Mouse (Mus musculus): ENCODE measurements around the gene Rsl24d1. TPM values are rescaled to one million over a fixed set of nuclear protein-coding genes. Genes with fewer than 3 reads are reported as not detected.
A peak's percentile ranks its signal among the peaks of the same experiment; 100 is the strongest.

Rsl24d1 gene
- polyA plus RNA-seq, 1 experiment from 2014 or later: 92.9 TPM

DNA sequence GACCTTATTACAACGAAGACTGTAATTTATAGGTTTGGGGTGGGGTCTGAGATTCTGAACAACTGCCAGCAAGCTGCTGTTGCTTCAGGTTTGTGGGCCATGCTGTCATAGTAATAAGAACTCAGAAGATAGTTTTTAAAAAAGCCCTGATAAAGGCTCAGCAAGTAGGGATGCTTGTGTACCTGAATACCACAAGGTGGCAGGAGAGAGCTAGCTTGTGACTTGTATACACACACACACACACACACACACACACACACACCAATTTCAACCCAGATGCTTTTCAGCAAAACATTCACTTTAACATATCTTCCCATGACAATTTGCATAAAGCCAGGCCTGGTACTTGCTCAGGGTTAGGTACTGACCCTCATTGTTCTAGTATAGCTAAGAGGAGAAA lies 46.0 kb downstream of the Rsl24d1 start:
- no peak for ATAC-seq (ENCODE audit: insufficient number of reproducible peaks, insufficient read depth, low FRiP score, low read depth)
- Histone ChIP-seq H3K36me3 (ENCODE audit: control insufficient read depth, insufficient read depth, low read length) (no peaks in the 10 kb centered on the region), H3K27ac (replicated peaks in 1 of 2; ENCODE audit: control insufficient read depth in 1 of 2, insufficient read depth in 1 of 2, low read depth in 2 of 2, low read length in 2 of 2) (no peak overlapping the region), H3K4me2 (ENCODE audit: low read length) (no peak overlapping the region), H3K9ac (ENCODE audit: low read length) (no peak overlapping the region), H3K27me3 (ENCODE audit: control insufficient read depth, insufficient read depth, low read length) (no peaks in the 10 kb centered on the region), H3K9me3 (ENCODE audit: control insufficient read depth, low read length) (no peaks in the 10 kb centered on the region), H3K4me1 (ENCODE audit: control insufficient read depth in 2 of 2, insufficient read depth in 2 of 2, low read length in 2 of 2) (peaks cover 0 to 2% of the 10 kb centered on the region in 2 experiments; a peak in 1 of 4 replicates), H3K4me3 (ENCODE audit: control insufficient read depth in 1 of 2, insufficient read depth in 1 of 2, low read depth in 1 of 2, low read length in 2 of 2) (no peak overlapping the region)
- 42% methylated on average over 1 of the region's 1 CpGs for WGBS

GRCm38 (mm10) chr9:73162571-73163333 lies 49.5 kb downstream of the Rsl24d1 start:
- Histone ChIP-seq H3K9ac (ENCODE audit: low read length) (0 out of 2 replicates have a peak overlapping the region, but pooled peaks have one; percentile 25), H3K27ac (replicated peaks in 1 of 2; ENCODE audit: control insufficient read depth in 1 of 2, insufficient read depth in 1 of 2, low read depth in 2 of 2, low read length in 2 of 2) (no peak overlapping the region), H3K4me3 (ENCODE audit: control insufficient read depth in 1 of 2, insufficient read depth in 1 of 2, low read depth in 1 of 2, low read length in 2 of 2) (peak overlapping the region; percentile 29 to 48), H3K36me3 (ENCODE audit: control insufficient read depth, insufficient read depth, low read length) (no peaks in the 10 kb centered on the region), H3K27me3 (ENCODE audit: control insufficient read depth, insufficient read depth, low read length) (no peaks in the 10 kb centered on the region), H3K9me3 (ENCODE audit: control insufficient read depth, low read length) (no peaks in the 10 kb centered on the region), H3K4me2 (ENCODE audit: low read length) (peak overlapping the region; percentile 61), H3K4me1 (ENCODE audit: control insufficient read depth in 2 of 2, insufficient read depth in 2 of 2, low read length in 2 of 2) (peaks cover 0 to 2% of the 10 kb centered on the region in 2 experiments; a peak in 1 of 4 replicates)
- no peak for ATAC-seq (ENCODE audit: insufficient number of reproducible peaks, insufficient read depth, low FRiP score, low read depth)
- 10% methylated on average over 26 of the region's 26 CpGs for WGBS

- Histone ChIP-seq H3K4me3 (ENCODE audit: control insufficient read depth in 1 of 2, insufficient read depth in 1 of 2, low read depth in 1 of 2, low read length in 2 of 2) (no peak overlapping the region), H3K4me2 (ENCODE audit: low read length) (no peak overlapping the region), H3K4me1 (ENCODE audit: control insufficient read depth in 2 of 2, insufficient read depth in 2 of 2, low read length in 2 of 2) (peaks cover 0 to 2% of the 10 kb centered on the region in 2 experiments; a peak in 1 of 4 replicates), H3K36me3 (ENCODE audit: control insufficient read depth, insufficient read depth, low read length) (no peaks in the 10 kb centered on the region), H3K27me3 (ENCODE audit: control insufficient read depth, insufficient read depth, low read length) (no peaks in the 10 kb centered on the region), H3K9me3 (ENCODE audit: control insufficient read depth, low read length) (no peaks in the 10 kb centered on the region), H3K27ac (replicated peaks in 1 of 2; ENCODE audit: control insufficient read depth in 1 of 2, insufficient read depth in 1 of 2, low read depth in 2 of 2, low read length in 2 of 2) (no peak overlapping the region), H3K9ac (ENCODE audit: low read length) (no peak overlapping the region)
- 84% methylated on average over 4 of the region's 4 CpGs for WGBS
- ATAC-seq (ENCODE audit: insufficient number of reproducible peaks, insufficient read depth, low FRiP score, low read depth): no peak
Measured at GRCm38 (mm10) chr9:73165631-73166030, 52.4 kb downstream of the Rsl24d1 start.

Other genes starting within 250 kb of the Rsl24d1 start
- gene Pygo1, start 187.8 kb upstream of the Rsl24d1 start, polyA plus RNA-seq (2014; fragmentation: Nextera tagmentation; extraction: Ambion mirVana): 2.9 and 3.2 TPM in 2 replicates
- gene Dyx1c1, start 154.6 kb upstream of the Rsl24d1 start, polyA plus RNA-seq (2014; fragmentation: Nextera tagmentation; extraction: Ambion mirVana): 0.74 and 0.78 TPM in 2 replicates
- not detected in 2 replicates for gene Gm44503, start 154.6 kb upstream of the Rsl24d1 start, polyA plus RNA-seq (2014; fragmentation: Nextera tagmentation; extraction: Ambion mirVana)
- gene Ccpg1os, start 128.0 kb upstream of the Rsl24d1 start, polyA plus RNA-seq (2014; fragmentation: Nextera tagmentation; extraction: Ambion mirVana): 15.5 and 19.1 TPM in 2 replicates
- gene Ccpg1, start 128.0 kb upstream of the Rsl24d1 start, polyA plus RNA-seq (2014; fragmentation: Nextera tagmentation; extraction: Ambion mirVana): 29.8 and 31.3 TPM in 2 replicates
- 7.2 and 9.4 TPM in 2 replicates for gene Pigb, start 73.0 kb upstream of the Rsl24d1 start, polyA plus RNA-seq (2014; fragmentation: Nextera tagmentation; extraction: Ambion mirVana)
- 1.4 and 1.6 TPM in 2 replicates for gene Rab27a, start 68.6 kb upstream of the Rsl24d1 start, polyA plus RNA-seq (2014; fragmentation: Nextera tagmentation; extraction: Ambion mirVana)
- not detected in 2 replicates for gene Khdc3, start 11.6 kb upstream of the Rsl24d1 start, polyA plus RNA-seq (2014; fragmentation: Nextera tagmentation; extraction: Ambion mirVana)
- not detected in 2 replicates for gene Gm20509, start 11.0 kb upstream of the Rsl24d1 start, polyA plus RNA-seq (2014; fragmentation: Nextera tagmentation; extraction: Ambion mirVana)